Mouse (Mus musculus): ENCODE results near the gene Hs1bp3. TPM values are rescaled to one million over a fixed set of nuclear protein-coding genes. Genes with fewer than 3 reads are reported as not detected.

The Hs1bp3 gene
- 10 to 100 TPM; 11.0 to 16.9 TPM for total RNA-seq (2021)
- long read RNA-seq, experiment 1, partial matches to known transcripts = 5 of 10 reads
- long read RNA-seq, experiment 1, other reads (novel, unspliced or antisense) = 1 of 10 reads
- long read RNA-seq, experiment 2, partial matches to known transcripts = 2 of 8 reads
- long read RNA-seq, experiment 2, other reads (novel, unspliced or antisense) = 4 of 8 reads

DNA sequence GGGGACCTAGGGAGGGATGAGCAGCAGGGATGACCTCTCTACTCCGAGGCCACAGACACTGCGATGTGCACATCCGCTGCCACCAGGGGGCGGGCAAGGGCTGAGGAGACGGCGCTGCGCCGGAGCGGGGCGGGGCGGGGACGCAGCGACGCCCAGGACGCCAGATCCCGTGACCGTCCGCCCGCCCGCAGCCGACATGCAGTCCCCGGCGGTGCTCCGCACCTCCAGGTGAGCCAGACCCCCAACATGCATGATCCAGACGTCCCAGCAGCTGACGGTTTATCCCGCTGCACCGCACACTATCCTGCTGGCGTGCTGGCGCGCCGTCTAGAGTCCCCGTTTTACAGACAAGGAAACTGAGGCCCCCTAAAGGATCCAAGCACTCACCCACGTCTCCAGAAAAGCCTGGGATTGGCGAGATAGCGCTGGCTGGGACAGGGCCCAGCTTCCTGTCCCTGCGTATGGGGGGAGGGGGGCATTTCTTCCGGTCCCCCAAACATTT lies at the start of gene Hs1bp3:
TSS of gene Hs1bp3 (plus strand) at position 163 of the 502 bp plus-strand sequence.
- DNase-seq = peak; percentile 96

DNA sequence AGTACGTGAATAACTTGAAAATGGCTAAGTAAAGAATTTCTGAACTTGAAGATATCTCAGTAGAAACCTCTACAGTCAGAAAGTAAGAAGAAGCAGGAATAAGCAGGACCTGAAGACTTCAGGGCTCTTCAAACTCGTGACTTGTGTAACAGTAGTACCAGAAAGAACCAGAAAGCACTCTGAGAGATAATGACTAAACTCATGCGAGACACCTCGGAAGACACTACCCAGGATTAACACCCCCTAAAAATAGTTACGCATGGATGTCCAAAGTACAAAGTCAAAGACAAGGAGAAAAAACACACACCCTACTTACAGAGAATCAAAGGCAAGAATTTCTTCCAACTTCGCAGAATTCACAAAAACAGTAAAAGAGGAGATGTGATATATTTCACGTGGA lies 46.9 kb upstream of the Hs1bp3 start:
- DNase-seq = no peak

DNA sequence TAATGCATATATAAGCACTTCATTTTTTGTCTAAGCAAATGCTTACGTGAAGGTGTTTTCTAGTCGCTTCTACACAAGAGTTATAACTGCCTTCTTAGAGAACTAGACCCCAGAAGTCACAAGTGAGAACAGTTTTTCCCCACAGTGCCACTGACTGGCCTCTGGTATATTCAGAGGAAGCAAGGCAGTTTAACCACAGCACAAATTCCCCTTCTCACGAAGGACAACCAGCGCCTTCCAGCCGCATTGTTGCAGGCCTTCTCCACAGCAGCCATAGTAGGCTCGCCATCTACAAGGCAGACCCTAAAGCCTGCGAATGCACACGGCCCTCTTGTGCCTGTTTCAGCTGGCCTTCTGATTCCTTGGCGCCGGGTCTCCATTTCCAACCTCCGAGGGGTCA lies 43.6 kb upstream of the Hs1bp3 start:
- no peak for DNase-seq

DNA sequence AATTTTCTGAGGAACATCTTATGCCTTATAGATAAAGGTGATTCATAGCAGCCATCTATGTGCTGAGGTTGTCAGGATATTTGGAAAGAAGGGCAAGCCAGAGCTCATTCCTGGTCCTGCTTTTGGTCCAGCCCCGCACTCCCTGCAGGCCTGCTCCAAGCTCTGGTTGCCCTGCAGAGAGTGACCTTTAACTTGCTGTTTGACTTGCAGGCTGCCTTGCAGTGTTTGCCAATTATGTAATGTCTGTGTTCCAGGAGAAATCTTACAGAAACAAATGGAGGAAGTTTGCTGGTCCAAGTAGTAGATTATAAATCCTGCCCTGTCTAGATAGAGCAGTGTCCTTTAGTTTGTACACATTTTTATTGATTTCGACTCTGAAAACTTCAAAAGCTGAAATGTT lies 41.8 kb upstream of the Hs1bp3 start:
- DNase-seq = peak; percentile 31

DNA sequence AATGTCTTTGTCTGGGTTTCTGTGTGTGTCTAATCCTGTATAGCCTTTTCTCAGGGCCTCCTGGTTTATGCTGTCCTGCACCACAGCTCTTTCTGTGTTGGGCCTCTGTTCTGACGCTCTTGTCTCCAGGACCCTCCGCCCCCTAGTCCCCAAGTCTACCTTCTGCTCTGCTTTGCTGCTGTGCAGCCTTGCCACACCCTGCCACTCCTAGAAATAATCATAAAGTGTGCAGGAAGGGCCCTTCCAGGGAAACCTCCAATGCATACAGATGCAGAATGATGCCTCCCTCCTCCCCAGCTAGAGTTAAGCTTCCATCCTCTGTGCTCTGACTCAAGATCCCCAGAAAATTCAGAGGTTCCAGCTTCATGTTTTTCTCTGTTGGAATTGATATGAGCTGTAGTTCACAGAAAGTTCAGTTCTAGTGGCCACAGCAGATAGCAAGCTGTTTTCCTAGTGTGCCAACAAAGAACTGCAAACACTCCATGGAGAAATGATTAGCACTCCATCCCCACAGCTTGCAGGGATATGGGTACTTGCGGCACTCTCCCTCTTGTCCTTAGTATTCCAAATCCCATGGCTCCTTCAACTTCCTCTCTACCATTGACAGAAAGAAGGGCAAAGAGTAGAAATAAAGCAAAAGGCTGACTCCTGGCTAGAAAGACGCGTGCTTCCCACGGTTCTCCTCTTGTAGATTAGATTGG lies 39.6 kb upstream of the Hs1bp3 start:
- DNase-seq = no peak

DNA sequence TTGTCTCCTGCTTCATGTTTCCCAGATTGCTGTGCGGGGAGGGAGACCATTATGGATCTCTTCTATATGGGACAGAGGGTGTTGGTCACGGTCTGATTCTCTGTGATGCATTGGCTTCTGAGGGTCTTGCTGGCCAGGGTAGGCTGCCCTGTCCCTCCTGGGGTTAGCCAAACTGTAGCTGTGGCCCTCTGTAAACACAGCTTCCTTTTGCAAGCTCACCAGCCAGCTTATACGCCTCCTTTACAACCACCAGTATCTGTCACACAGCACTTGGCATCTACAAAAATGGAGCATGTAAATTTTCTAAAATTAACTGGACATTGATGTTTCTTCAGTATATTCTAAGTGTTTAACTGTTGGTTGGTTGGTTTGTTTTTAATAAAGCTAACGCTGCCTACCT lies 37.8 kb upstream of the Hs1bp3 start:
- DNase-seq = no peak

DNA sequence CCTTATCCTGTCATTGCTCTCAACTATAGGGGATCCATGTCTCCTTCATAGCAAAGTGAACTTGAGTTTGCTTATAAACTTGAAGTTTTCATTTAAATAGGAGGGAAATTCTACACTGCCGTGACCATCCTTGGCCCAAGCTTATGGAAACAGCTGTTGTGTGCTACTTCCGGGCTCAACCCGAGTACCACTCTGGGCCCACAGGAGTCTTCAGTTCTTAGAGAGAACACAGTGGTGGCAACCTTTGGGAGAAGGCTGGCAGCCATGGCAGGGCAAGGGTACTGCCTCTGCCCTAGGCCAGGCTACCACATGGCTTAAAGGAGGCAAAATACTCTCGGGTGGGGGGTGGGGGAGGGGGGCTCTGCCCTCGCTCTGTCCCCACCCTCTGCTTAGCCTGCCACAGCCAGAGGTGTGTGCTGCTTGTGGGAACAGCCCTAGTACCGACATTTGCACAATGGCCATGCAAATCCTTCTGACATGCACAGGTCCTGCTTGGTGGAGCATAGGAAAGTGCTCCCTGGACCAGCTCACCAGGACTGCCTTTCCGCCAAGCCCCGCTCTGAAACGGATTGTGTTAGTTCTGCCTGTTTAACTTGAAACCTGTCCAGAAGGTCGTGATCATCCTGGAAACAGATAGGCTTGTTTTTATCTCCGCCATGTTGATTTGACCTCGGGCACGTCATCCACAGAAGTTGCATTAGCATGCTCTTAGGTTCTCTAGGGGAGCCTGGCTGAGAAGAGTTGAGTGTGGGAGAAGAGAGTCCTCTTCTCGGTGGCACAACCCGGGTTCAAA lies 31.8 kb upstream of the Hs1bp3 start:
- DNase-seq = no peak

DNA sequence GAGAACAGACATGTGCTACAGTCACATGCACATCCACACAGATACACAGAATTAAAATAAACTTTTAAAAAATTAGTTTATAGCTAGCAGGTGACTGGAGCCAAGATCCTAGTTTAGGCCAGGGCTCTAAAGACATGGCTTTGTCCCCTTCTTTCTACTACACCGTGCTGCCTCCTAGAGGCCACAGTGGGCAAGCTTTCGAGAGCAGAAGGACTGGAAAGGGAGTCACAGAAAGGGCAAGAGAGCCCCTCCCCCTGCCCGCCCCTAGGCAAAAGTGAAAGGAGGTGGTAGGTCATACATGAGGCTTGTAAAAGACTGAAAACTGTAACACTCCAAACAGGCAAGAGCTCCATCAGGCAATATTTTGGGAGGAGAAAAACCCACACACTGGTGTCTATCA lies 25.3 kb upstream of the Hs1bp3 start:
- DNase-seq = no peak

DNA sequence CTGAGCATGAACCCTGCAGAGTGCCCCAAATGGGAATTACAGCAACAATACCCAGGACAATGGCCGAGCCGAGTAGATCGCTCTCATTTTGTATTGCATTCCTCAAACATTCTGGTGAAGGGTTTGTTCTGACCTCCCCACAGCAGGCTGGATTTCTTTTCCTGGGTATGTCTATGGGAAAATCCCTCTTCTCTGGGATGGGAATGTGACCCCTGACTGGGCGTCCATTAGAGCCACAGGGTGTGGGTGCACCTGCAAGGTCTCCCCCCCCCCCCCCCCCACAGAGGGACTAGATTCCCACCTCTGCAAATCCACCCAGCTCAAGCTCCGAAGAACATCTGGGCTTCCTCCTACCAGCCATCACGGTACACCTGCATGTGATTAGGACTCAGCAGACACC lies 24.1 kb upstream of the Hs1bp3 start:
- DNase-seq = no peak

DNA sequence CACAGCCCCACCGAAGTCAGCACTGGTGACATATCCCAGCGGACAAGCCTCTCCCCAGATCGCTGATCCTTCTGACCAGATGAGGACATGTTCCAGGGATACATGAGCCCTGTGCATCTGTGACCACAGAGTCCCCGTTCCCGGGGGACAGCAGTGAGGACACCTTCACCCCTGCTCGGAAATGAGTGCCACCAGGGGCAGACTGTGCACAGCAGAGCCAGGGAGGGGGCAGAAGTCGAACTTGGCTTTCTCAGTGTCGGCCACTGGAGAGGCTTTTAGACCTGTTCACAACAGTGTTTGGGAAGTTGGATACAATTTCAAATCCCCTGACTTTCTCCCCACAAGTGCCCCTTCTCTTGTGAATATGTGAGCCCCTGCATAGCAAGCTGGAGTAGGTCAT lies 23.7 kb upstream of the Hs1bp3 start:
- no peak for DNase-seq

DNA sequence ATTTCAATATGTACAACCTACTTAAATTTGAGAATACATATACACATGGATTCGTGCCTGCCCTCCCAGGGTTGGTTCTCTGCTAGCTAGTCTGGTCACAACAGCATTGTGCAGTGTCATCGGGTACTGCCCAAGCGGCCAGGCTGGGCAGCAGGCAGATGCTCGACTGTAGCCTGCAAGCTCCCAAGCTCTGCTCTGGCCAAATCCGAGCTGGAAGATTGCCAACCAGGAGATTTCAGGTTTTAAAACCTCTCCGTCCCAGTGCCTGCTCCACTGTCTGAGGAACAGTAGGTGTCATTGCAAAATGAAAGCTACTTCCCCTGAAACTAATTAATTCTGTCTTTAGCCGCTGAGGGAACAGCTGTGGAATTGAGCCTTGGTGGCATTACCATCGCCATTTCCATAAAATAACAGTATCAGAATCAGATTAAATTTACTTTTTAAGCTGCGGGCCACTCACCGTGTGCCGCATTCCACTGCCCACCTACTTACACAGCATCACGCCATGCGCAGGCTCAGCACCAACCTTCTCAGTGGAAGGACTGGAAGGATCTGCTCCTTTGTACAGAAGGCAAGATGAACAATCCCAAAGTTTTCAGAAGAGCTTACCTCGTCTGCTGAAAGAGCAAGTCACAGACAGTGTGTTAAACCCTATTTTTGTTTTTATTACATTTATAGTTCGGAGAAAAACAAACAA lies 21.9 kb upstream of the Hs1bp3 start:
- DNase-seq = peak; percentile 66

DNA sequence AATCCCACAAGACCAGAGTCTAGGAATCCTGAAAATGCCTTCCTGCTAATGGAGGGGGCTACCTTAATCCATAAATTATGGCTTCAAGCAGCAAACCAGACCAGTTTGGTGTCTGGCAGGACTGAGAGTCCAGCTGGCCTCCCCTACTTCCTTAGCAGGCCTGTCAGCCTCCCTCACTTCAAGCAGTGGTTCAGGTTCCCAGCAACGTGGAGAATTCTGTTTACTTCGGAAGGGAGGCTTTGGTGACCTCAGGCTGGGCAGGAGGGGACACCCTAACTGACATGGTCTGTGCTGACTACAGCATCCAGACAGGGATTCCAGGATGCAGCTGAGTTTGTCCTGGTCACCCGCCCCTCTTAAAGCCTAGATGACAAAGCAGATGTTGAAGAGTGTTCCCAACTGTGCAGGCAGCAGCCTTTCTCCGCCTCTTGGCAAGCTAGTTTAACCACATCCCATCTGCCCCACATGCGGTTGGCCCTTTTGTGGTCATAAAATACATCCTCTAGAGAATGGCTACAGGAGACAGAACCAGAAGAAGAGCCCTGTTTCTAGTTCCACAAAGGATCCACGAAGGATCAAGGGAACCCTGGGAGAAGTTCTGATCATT lies 17.8 kb upstream of the Hs1bp3 start:
- DNase-seq = no peak

DNA sequence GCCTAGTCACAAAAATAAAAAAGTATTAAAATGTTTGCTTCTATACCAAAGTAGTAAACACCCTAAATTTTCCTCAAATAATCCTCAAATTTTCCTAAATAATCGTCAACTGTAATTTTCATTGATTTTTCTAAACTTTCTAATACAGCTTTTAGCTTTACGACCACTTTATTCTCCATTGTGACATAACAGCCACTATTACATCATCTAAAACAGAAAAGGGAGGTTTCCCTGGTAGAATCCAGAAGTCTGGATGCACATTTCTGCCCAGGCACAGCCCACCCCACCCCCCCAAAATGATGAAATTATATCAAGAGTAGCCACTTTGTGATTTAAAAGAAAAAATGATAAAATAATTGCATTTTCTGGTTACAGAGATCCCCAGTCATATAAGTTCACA lies 17.1 kb upstream of the Hs1bp3 start:
- DNase-seq = no peak

DNA sequence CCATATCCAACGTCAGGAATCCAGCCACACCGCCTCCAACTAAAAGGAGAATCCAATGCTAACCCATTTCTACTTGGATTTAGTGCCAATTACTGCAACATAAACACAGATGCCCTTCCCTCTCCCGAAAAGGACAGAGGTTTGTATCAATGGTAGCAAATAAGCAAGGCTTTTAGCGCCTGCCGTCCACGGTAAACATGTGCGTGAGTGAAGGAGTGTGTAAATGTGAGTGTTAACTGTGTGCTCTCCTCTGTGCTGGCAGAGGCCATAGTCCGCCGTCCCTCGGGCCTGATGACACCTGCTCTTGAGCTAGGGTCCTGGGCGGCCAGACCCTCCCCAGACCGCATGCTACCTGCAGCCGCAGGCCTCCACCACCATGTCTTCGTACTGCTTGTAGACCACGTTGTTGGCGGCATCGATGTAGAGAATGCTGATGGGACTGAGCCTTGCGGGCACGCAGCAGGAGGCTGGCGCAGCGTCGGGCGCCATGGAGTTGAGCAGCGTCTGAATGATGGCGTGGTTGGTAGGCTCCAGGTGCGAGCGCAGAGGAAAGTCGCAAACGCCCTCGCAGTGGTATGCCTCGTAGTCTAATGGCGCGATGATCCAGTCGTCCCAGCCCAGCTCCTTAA lies 15.5 kb upstream of the Hs1bp3 start:
- no peak for DNase-seq

DNA sequence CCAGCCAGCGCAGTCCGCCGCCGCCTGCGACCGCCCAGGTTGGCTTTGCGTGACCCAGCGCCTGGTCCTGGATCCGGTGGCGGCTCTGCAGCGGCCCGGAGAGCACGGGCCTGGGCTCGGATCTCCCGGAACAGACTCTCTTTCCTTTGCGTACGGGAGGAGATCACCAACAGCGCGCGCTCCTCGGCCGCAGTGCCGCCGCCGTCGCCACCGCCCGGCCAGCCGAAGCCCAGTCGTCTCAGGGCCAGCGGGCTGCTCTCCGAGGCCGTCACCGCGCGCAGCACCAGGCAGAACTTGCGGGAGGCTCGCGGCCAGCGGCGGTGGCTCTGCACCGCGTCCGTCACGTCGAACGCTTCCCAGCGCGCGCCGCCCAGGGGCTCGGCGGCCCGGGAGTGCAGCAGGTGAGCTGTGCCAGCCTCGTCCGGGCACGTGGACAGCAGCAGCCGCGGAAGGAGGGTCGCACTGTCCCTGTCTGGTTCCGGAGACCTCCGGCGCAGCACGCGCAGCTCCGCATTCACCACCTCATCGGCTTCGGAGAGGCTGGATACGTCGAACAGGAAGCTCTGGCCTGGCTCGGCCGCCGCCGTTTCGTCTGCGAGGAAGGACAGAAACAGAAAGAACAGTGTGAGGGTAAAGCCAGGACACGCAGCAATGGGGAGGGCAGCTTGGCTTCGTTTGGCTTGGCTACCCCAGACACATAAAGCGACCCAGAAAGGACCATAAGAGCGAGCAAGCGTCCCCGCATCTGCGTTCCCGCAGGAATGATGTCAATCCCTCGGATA lies 14.7 kb upstream of the Hs1bp3 start:
- DNase-seq = no peak

DNA sequence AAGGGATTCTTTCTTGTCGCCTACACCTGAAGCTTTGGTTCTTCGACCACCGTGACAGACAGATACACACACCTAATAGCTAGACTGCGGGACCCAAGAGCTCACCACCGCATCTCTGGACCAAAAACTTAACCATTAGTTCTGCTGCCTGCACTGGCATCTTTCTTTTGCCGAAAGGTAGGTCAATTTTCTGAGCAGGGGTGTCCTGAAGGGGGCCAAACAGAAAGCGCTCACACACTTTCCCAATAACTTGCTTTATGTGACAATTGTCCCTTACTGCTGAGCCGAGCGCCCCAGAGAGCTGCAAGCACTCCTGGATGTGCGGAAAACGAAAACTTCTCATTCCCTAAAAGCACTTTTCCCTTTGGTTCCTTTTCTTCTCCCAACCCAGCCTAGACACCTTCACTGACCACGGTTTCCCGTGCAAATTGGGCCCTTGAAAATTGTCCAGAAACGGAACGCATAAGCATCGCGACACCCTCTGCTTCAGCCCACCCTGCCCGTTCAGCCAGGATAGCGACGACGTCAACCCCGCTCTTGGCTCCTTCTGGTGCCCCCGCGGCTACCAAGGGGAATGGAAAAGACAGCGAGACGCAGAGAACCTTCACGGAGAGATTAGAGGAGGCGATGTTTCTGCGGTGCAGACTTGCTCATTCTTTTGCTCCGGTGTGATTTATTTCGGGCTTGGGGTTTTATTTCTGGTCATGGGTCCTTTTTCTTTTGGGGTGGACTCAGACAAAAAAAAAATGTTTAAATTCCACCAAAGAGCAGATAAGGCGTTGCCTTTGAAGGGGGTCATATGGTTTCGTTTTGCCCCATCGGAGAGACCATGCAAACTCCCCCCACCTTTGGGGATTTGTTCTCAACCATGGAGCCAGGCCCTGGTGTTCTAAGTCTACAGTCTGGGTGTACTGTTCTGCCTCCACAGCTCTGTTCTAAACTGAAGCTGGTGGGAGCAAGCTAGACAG lies 13.8 kb upstream of the Hs1bp3 start:
- no peak for DNase-seq

DNA sequence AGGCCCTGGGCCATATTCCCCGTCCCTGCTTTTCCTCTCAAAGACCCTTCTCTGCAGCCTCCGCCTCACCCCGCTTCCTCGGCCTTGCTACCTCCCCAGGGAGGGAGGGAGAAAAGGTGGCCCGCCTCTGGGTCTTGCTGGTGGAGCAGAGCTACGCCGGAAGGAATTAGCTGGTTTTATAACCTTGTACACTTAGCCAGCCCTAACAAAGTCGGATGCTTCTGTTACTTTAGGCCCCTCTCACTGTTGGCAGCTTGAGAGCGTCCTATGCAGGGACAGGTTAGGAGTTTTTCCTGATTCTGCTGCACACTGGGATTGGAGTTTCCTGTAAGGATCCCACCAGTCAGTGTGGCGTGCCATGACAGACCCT lies 13.1 kb upstream of the Hs1bp3 start:
- DNase-seq = no peak

DNA sequence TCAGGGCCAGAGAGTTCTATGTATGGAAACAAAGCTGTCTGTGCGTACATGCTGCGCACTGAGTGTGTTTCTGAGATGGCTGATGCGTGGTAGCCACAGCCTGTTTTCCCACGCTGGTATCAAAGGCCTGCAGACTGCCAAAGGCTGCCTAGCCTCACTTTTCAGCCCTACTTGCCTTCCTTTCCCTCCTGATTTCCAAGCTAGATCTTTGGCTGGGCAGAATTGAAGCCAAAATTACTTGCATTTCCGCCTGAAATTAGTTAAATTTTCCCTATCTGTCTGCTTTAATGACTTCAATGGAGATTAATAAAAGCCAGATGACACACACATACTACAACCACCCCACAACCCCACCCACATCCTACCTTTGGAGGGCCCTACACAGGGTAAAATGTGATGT lies 12.7 kb upstream of the Hs1bp3 start:
- DNase-seq = no peak

DNA sequence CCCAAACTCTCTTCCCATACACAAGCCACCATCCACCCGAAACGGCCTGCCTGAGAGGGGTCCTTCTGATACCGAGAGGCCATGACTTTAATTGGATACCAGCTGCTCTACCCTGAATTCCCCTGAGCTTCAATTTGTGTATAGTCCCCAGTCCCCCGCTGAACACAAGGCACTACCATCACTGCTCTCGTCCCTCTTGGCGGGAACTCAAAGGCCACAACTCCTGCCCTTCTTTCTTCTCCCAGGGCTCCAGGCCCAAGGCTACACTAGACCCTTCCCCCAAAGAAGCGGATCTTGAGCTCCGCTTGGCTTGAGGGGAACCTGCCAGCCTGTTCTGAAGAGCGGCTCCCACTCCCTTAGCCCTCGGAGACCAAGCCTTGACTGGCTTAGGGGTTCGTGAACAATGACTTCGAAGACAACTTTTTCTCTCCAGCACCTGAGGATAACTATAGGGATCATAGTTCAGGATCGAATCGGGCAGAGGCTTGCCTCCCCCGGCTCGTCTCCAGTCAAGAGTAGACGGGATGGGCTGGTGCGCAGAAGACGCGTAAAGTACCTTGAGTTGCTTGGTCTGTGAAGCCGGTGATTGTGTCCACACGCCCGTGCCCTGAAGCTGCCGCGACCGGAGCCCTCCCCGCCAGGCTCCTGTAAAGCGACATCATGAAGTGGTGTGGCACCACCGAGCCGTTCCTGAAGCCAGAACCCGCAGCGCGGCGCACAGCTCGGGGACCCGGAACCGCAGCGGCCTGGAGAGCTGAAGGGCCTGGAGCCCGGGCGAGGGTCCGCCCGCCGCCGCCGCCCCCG lies 12.0 kb upstream of the Hs1bp3 start:
- no peak for DNase-seq
